Mouse (Mus musculus): Measurements from ENCODE around the gene Xpo6.

- TF ChIP-seq CTCF (IDR thresholded peaks at IDR 0.05; ENCODE audit: low read depth, low read length) (no peak), POLR2A (IDR thresholded peaks at IDR 0.05; ENCODE audit: extremely low read depth, insufficient read depth, low read length) (peak; percentile 68; the same call in 1 of the 2 replicates)
Measured at GRCm38 (mm10) chr7:126200178-126200996, at the start of gene Xpo6.
